Mouse (Mus musculus): Measurements from ENCODE around the gene Gm6034. TPM values are rescaled to one million over a fixed set of nuclear protein-coding genes. Genes with fewer than 3 reads are reported as not detected.
"Not testable (repeated sequence)": the region's sequence is repeated elsewhere in the genome, so short reads cannot be mapped to it uniquely, and the experiment has no call there.

The Gm6034 gene
- total RNA-seq, 4 experiments from 2014 or later, result not detected

GRCm38 (mm10) chr17:36082519-36083232, 39.9 kb downstream of the Gm6034 start:
- DNase-seq (ENCODE audit: low spot score), result not testable (repeated sequence)

GRCm38 (mm10) chr17:36083266-36083869, 40.6 kb downstream of the Gm6034 start:
- DNase-seq (ENCODE audit: low spot score), result no peak

- DNase-seq (ENCODE audit: low spot score), result no peak
Measured at GRCm38 (mm10) chr17:36083870-36084451, 41.2 kb downstream of the Gm6034 start.

- DNase-seq (ENCODE audit: low spot score), result not testable (repeated sequence)
Measured at GRCm38 (mm10) chr17:36085976-36086375, 43.2 kb downstream of the Gm6034 start.

- DNase-seq (ENCODE audit: low spot score), result not testable (repeated sequence)
Measured at GRCm38 (mm10) chr17:36091933-36092332, 49.2 kb downstream of the Gm6034 start.

- not testable (repeated sequence) for DNase-seq (ENCODE audit: low spot score)
Measured at GRCm38 (mm10) chr17:36092520-36092919, 49.8 kb downstream of the Gm6034 start.

- DNase-seq (ENCODE audit: low spot score), result no peak
Measured at GRCm38 (mm10) chr17:36093936-36094335, 51.2 kb downstream of the Gm6034 start.

- DNase-seq (ENCODE audit: low spot score), result not testable (repeated sequence)
Measured at GRCm38 (mm10) chr17:36099603-36100002, 56.8 kb downstream of the Gm6034 start.

GRCm38 (mm10) chr17:36102091-36102490, 59.3 kb downstream of the Gm6034 start:
- DNase-seq (ENCODE audit: low spot score), result not testable (repeated sequence)

Other genes with a start within 250 kb of the Gm6034 start
- gene Ier3, start 221.3 kb upstream of the Gm6034 start, total RNA-seq (2022), result 10 to 100 TPM; 31.3 to 64.3 (median 38.9) TPM
- gene Flot1, start 219.7 kb upstream of the Gm6034 start, total RNA-seq (2022), result 100 to 1,000 TPM; 154 to 174 (median 157) TPM
- gene Tubb5, start 204.7 kb upstream of the Gm6034 start, total RNA-seq (2022), result 10 to 100 TPM; 65.2 to 94.6 (median 72.1) TPM
- gene Mdc1, start 201.4 kb upstream of the Gm6034 start, total RNA-seq (2022), result 10 to 100 TPM; 11.5 to 12.8 (median 12.0) TPM
- gene Nrm, start 181.6 kb upstream of the Gm6034 start, total RNA-seq (2022), result 1 to 10 TPM; 1.7 to 2.9 (median 1.8) TPM
- 10 to 100 TPM; 10.5 to 13.5 (median 11.8) TPM for gene Ppp1r18, start 177.4 kb upstream of the Gm6034 start, total RNA-seq (2022)
- gene Dhx16, start 163.1 kb upstream of the Gm6034 start, total RNA-seq (2022), result 10 to 100 TPM; 18.7 to 20.8 (median 20.1) TPM
- gene 2310061I04Rik, start 145.5 kb upstream of the Gm6034 start, total RNA-seq (2022), result 100 to 1,000 TPM in 3 of 4 experiments, 10 to 100 TPM in 1; 85.5 to 115 (median 106) TPM
- 1 to 10 TPM; 6.6 to 9.3 (median 8.3) TPM for gene Atat1, start 132.9 kb upstream of the Gm6034 start, total RNA-seq (2022)
- 10 to 100 TPM; 56.1 to 73.8 (median 57.0) TPM for gene Mrps18b, start 126.6 kb upstream of the Gm6034 start, total RNA-seq (2022)
- gene Ppp1r10, start 126.5 kb upstream of the Gm6034 start, total RNA-seq (2022), result 10 to 100 TPM; 22.7 to 42.3 (median 25.8) TPM
- gene Abcf1, start 73.2 kb upstream of the Gm6034 start, total RNA-seq (2022), result 10 to 100 TPM; 70.8 to 76.2 (median 72.2) TPM
- 10 to 100 TPM; 32.1 to 41.0 (median 35.1) TPM for gene Gnl1, start 63.1 kb upstream of the Gm6034 start, total RNA-seq (2022)
- gene Prr3, start 62.7 kb upstream of the Gm6034 start, total RNA-seq (2022), result 1 to 10 TPM; 2.0 to 4.0 (median 2.9) TPM
- gene H2-T24, start 22.4 kb upstream of the Gm6034 start, total RNA-seq (2022), result 1 to 10 TPM; 6.1 to 7.4 (median 7.1) TPM
- 10 to 100 TPM; 26.8 to 28.5 (median 27.9) TPM for gene H2-T23, start 10.1 kb upstream of the Gm6034 start, total RNA-seq (2022)
- gene H2-T22, start 214 bp upstream of the Gm6034 start, total RNA-seq (2022), result 10 to 100 TPM; 10.4 to 14.0 (median 13.0) TPM
- gene Gm11127, start 15.4 kb downstream of the Gm6034 start, total RNA-seq (2022), result 1 to 10 TPM; 4.0 to 5.5 (median 4.9) TPM
- under 1 TPM in 3 of 4 experiments, not detected in 1; 0.19 to 0.26 (median 0.25) TPM for gene Gm19684, start 78.7 kb downstream of the Gm6034 start, total RNA-seq (2022)
- gene Gm7030, start 86.5 kb downstream of the Gm6034 start, total RNA-seq (2022), result under 1 TPM in 2 of 4 experiments, not detected in 2; 0.34 to 0.38 TPM
- not detected for gene Gm8909, start 125.6 kb downstream of the Gm6034 start, total RNA-seq (2022)
- not detected for gene H2-T3, start 147.3 kb downstream of the Gm6034 start, total RNA-seq (2022)
- 10 to 100 TPM; 34.4 to 55.3 (median 45.5) TPM for gene Rpp21, start 215.1 kb downstream of the Gm6034 start, total RNA-seq (2022)
- 1 to 10 TPM; 6.3 to 7.1 (median 6.9) TPM for gene Trim39, start 229.3 kb downstream of the Gm6034 start, total RNA-seq (2022)
- gene H2-M10.2, start 243.5 kb downstream of the Gm6034 start, total RNA-seq (2022), result not detected

All from heart, adult 8-10 months (tissue).